Mouse (Mus musculus) ES-Bruce4 (cell line): Measurements from ENCODE around the gene Kctd10. TPM values are rescaled to one million over a fixed set of nuclear protein-coding genes. Genes with fewer than 3 reads are reported as not detected.

Experiments used
- H3K27ac ChIP-seq: 2 replicates; pipeline ENCODE4 v1.5.1; 2012; ENCODE audit warnings: low read length, inconsistent platforms; ENCODE audit not compliant: insufficient read depth
- H3K27me3 ChIP-seq: 2 replicates; pipeline ENCODE4 v1.6.1; 2012; ENCODE audit warnings: mild to moderate bottlenecking, low read length, inconsistent platforms; ENCODE audit not compliant: control insufficient read depth, poor library complexity, insufficient read depth, severe bottlenecking
- H3K36me3 ChIP-seq: 2 replicates; pipeline ENCODE4 v1.6.1; 2012; ENCODE audit warnings: inconsistent platforms, mild to moderate bottlenecking, low read length, moderate library complexity; ENCODE audit not compliant: control insufficient read depth, poor library complexity, insufficient read depth, severe bottlenecking
- H3K4me1 ChIP-seq: one replicate; pipeline ENCODE4 v1.8.1; 2011; ENCODE audit warnings: low read length; ENCODE audit not compliant: control insufficient read depth, insufficient read depth
- H3K4me3 ChIP-seq: 2 replicates; pipeline ENCODE4 v1.5.1; 2011; ENCODE audit warnings: low read depth, mild to moderate bottlenecking, low read length
- H3K9ac ChIP-seq: 2 replicates; pipeline ENCODE4 v1.6.1; 2012; ENCODE audit warnings: low read depth, mild to moderate bottlenecking, inconsistent platforms; ENCODE audit not compliant: poor library complexity, severe bottlenecking
- H3K9me3 ChIP-seq: replicated peaks from 2 replicates; pipeline ENCODE4 v1.6.1; 2012; ENCODE audit warnings: mild to moderate bottlenecking, low read length, inconsistent platforms; ENCODE audit not compliant: control insufficient read depth, poor library complexity, insufficient read depth, severe bottlenecking
- CTCF ChIP-seq: IDR thresholded peaks from one replicate; pipeline ENCODE4 v1.8.1; 2011; ENCODE audit warnings: low read depth, low read length
- EP300 ChIP-seq: IDR thresholded peaks from 2 replicates; pipeline ENCODE4 v1.6.1; 2011; ENCODE audit warnings: low read depth, low read length; ENCODE audit not compliant: insufficient read depth
- POLR2A ChIP-seq: IDR thresholded peaks from one replicate; pipeline ENCODE4 v1.8.1; 2011; ENCODE audit warnings: low read length; ENCODE audit not compliant: insufficient read depth
- polyA plus RNA-seq: library from polyadenylated mRNA; stranded (reverse); fragments of >200 nt; gene quantifications from 2 replicates; pipeline ENCODE4 v1.2.4, GENCODE M21; 2011; ENCODE audit warnings: low read depth; ENCODE audit not compliant: missing spikeins, insufficient read depth, insufficient read length

Kctd10 gene
- polyA plus RNA-seq, 1 experiment, result 60.4 TPM

GRCm38 (mm10) chr5:114410429-114410828, 30.1 kb upstream of the Kctd10 start:
- Histone ChIP-seq H3K27me3 (no peaks in the 10 kb centered on the region), H3K36me3 (peaks cover 12% of the 10 kb centered on the region), H3K4me3 (no peak overlapping the region), H3K27ac (no peak overlapping the region), H3K9ac (no peak overlapping the region), H3K4me1 (no peaks in the 10 kb centered on the region), H3K9me3 (no peaks in the 10 kb centered on the region)
- no peak for TF ChIP-seq EP300
- TF ChIP-seq CTCF, result no peak
- TF ChIP-seq POLR2A, result no peak

- H3K4me3 ChIP-seq, result no peak overlapping the region
- no peaks in the 10 kb centered on the region for H3K27me3 ChIP-seq
- H3K36me3 ChIP-seq, result peaks cover 8% of the 10 kb centered on the region; the same call in 1 of the 2 replicates
- H3K9ac ChIP-seq, result no peak overlapping the region
- TF ChIP-seq CTCF, result no peak
- TF ChIP-seq EP300, result no peak
- no peak for TF ChIP-seq POLR2A
- no peaks in the 10 kb centered on the region for H3K4me1 ChIP-seq
- H3K27ac ChIP-seq, result no peak overlapping the region
- H3K9me3 ChIP-seq, result no peaks in the 10 kb centered on the region
Measured at GRCm38 (mm10) chr5:114408846-114409245, 28.5 kb upstream of the Kctd10 start.

DNA sequence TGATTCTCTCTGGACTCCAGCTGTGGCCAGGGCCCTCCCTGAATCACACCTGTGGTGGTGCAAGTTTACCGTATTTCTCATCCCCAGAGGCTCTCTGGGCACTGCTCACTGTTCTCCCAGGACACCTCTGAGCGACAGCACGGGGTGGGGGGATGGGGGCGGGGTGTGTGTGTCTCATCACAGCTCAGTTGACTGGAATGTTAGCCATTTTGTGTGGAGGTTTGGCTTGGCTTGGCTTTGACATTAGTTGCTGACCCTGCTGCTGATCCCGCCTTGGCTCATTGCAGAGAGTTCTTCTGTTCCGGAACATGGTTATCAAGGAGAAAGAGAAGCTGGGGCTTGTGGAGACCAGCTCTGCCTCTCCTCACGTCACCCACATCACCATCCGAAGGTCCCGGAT, 27.5 kb upstream of the Kctd10 start:
- Histone ChIP-seq H3K27ac (no peak overlapping the region), H3K9me3 (no peaks in the 10 kb centered on the region), H3K4me3 (no peak overlapping the region), H3K9ac (no peak overlapping the region), H3K36me3 (peaks cover 8% of the 10 kb centered on the region; the same call in 1 of the 2 replicates), H3K27me3 (no peaks in the 10 kb centered on the region), H3K4me1 (no peaks in the 10 kb centered on the region)
- TF ChIP-seq EP300 (no peak), POLR2A (no peak), CTCF (no peak)

GRCm38 (mm10) chr5:114407269-114407668, 27.0 kb upstream of the Kctd10 start:
- no peaks in the 10 kb centered on the region for H3K9me3 ChIP-seq
- H3K27me3 ChIP-seq, result no peaks in the 10 kb centered on the region
- no peak overlapping the region for H3K27ac ChIP-seq
- H3K4me1 ChIP-seq, result no peaks in the 10 kb centered on the region
- TF ChIP-seq POLR2A (no peak), EP300 (no peak), CTCF (no peak)
- H3K36me3 ChIP-seq, result peaks cover 8% of the 10 kb centered on the region; the same call in 1 of the 2 replicates
- no peak overlapping the region for H3K4me3 ChIP-seq
- H3K9ac ChIP-seq, result no peak overlapping the region

- TF ChIP-seq CTCF, result no peak
- no peak for TF ChIP-seq EP300
- no peak for TF ChIP-seq POLR2A
- Histone ChIP-seq H3K4me1 (no peaks in the 10 kb centered on the region), H3K36me3 (peaks cover 8% of the 10 kb centered on the region; the same call in 1 of the 2 replicates), H3K9me3 (no peaks in the 10 kb centered on the region), H3K27ac (no peak overlapping the region), H3K27me3 (no peaks in the 10 kb centered on the region), H3K9ac (no peak overlapping the region), H3K4me3 (no peak overlapping the region)
Measured at GRCm38 (mm10) chr5:114406592-114406991, 26.3 kb upstream of the Kctd10 start.

DNA sequence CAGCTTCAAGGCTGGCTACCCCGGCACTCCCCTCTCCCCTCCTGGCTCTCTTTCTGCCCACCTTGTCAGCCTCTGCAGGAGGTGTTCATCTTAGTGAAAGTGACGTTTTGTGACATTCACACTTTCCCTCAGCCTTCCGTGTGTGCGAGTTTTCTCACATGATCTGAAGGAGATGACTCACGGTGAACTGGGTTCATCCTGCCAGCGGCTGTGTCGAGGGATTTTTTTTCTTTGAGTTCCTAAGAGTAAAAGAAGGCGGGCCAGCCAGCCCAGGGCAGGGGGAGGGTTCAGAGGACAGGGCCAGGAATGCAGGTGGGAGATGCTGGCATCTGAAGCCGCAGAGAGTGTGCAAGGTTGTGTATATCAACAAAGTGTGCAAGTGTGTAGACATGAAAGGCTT, 12.9 kb upstream of the Kctd10 start:
- Histone ChIP-seq H3K36me3 (no peaks in the 10 kb centered on the region), H3K27me3 (no peaks in the 10 kb centered on the region)

More for the DNA sequence above, 12.9 kb upstream of the Kctd10 start:
- Histone ChIP-seq H3K4me3 (no peak overlapping the region), H3K9ac (no peak overlapping the region), H3K9me3 (no peaks in the 10 kb centered on the region), H3K27ac (no peak overlapping the region), H3K4me1 (no peaks in the 10 kb centered on the region)
- TF ChIP-seq EP300 (no peak), POLR2A (no peak), CTCF (no peak)
